Mouse (Mus musculus) CH12F3 (cell line): ENCODE measurements around the gene Hnrnpk.
"Not testable (repeated sequence)": the region's sequence is repeated elsewhere in the genome, so short reads cannot be mapped to it uniquely, and the experiment has no call there.

Experiments used
- in situ Hi-C: fragments of 300-500 bp; cut with MboI; formaldehyde crosslinking; loops from 2 replicates; pipeline ENCODE4 v1.14.3; 2020; ENCODE audit warnings: low sequenced_read_pairs

Hnrnpk gene

GRCm38 (mm10) chr13:58403243-58403642, at the start of gene Hnrnpk:
TSS of gene Hnrnpk (minus strand) at chr13:58403343.
- in situ Hi-C loops = not testable (repeated sequence)

- in situ Hi-C loops = no loop called here
Measured at GRCm38 (mm10) chr13:58452246-58452645, 49.1 kb upstream of the Hnrnpk start.

- in situ Hi-C loops = no loop called here
Measured at GRCm38 (mm10) chr13:58450459-58451182, 47.5 kb upstream of the Hnrnpk start.

- in situ Hi-C loops = no loop called here
Measured at GRCm38 (mm10) chr13:58446541-58446940, 43.4 kb upstream of the Hnrnpk start.

- in situ Hi-C loops = no loop called here
Measured at GRCm38 (mm10) chr13:58443787-58444186, 40.6 kb upstream of the Hnrnpk start.

- in situ Hi-C loops = no loop called here
Measured at GRCm38 (mm10) chr13:58443326-58443725, 40.2 kb upstream of the Hnrnpk start.

- in situ Hi-C loops = no loop called here
Measured at GRCm38 (mm10) chr13:58439716-58440115, 36.6 kb upstream of the Hnrnpk start.

GRCm38 (mm10) chr13:58423061-58423660, 20.0 kb upstream of the Hnrnpk start:
- in situ Hi-C loops = no loop called here

GRCm38 (mm10) chr13:58422242-58422641, 19.1 kb upstream of the Hnrnpk start:
- in situ Hi-C loops = no loop called here

GRCm38 (mm10) chr13:58421026-58421425, 17.9 kb upstream of the Hnrnpk start:
- in situ Hi-C loops = no loop called here

GRCm38 (mm10) chr13:58419266-58419665, 16.1 kb upstream of the Hnrnpk start:
- in situ Hi-C loops = no loop called here

GRCm38 (mm10) chr13:58418656-58419055, 15.5 kb upstream of the Hnrnpk start:
- in situ Hi-C loops = no loop called here

- in situ Hi-C loops = no loop called here
Measured at GRCm38 (mm10) chr13:58415838-58416237, 12.7 kb upstream of the Hnrnpk start.

- in situ Hi-C loops = no loop called here
Measured at GRCm38 (mm10) chr13:58415374-58415773, 12.2 kb upstream of the Hnrnpk start.

GRCm38 (mm10) chr13:58411073-58411472, 7.9 kb upstream of the Hnrnpk start:
- in situ Hi-C loops = no loop called here

GRCm38 (mm10) chr13:58402744-58403110, 416 bp downstream of the Hnrnpk start:
- in situ Hi-C loops = no loop called here

- in situ Hi-C loops = no loop called here
Measured at GRCm38 (mm10) chr13:58402003-58402743, 970 bp downstream of the Hnrnpk start, which contains the start of gene Rmi1. TSS of gene Rmi1 (plus strand) at chr13:58402248.

- in situ Hi-C loops = no loop called here
Measured at GRCm38 (mm10) chr13:58401135-58402002, 1.8 kb downstream of the Hnrnpk start.

GRCm38 (mm10) chr13:58400576-58400975, 2.6 kb downstream of the Hnrnpk start:
- in situ Hi-C loops = no loop called here

- in situ Hi-C loops = loop anchor here (25.0 kb wide), 1 partner anchor 235 kb away; the partner anchor contains the start of gene Idnk
Measured at GRCm38 (mm10) chr13:58397651-58398050, 5.5 kb downstream of the Hnrnpk start.

- in situ Hi-C loops = loop anchor here (25.0 kb wide), 1 partner anchor 232 kb away; the partner anchor contains the start of gene Idnk
Measured at GRCm38 (mm10) chr13:58394392-58394791, 8.8 kb downstream of the Hnrnpk start.
